Mouse (Mus musculus): ENCODE data around the gene 3425401B19Rik.

3425401B19Rik gene

DNA sequence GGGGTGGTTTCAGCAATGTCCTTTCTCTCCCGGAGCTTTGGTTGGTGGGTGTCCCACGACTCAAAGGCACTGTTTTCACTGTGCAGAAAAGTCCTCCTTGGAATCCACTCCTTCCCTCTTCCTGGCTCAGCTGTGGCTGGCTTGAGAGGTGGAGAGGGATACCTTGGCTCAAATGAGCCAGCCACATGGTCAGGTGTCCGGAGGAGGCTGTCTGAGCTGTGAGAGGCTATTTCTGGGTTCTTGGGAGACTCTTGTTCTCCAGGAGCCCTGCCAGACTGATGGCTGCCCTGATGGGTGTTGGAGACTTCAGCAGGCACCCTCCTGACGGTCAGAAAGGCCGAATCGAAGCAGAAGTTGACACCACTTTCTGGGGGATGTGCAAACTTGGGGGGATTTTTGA is 22.0 kb downstream of the 3425401B19Rik start:
- no peak for DNase-seq (ENCODE audit: low read depth)

DNA sequence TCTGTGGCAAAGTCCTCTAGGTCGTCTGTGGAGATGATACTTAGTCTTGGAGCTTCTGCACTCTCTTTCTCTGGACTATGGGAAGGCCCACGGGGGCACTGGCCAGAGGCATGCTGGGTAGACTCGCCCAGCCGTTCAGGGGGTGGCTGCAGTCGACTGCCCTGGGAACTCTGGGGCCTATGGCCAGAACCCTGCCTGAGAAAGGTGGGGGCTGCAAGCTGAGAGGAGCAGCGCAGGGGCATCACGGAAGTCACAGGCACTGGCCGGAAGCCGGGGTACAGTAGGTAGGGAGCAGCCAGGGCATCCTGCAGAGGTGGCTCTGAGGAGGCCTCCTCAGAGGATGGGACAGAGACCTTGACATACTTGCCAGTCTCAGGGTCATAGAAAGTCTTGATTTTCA is 25.3 kb downstream of the 3425401B19Rik start:
- no peak for DNase-seq (ENCODE audit: low read depth)

DNA sequence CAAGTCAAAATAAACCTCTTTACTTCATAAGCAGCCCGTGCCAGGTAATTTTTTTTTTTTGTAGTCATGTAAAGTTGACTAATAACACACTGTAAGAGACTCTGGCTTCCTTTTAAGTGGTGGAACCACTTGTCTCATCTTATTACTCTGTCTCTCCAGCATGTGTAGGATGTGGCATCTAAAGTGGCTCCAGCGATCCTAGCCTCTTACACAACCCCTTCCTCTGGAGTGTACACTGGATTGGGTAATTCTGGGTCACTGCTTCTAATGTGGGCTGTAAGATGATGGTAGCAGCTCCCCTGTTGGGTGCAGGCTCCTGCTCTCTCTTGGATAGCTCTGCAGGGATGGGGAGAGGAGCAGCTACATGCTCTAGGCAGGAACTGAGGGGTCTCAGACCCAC is 46.6 kb downstream of the 3425401B19Rik start:
- no peak for DNase-seq (ENCODE audit: low read depth)

GRCm38 (mm10) chr14:32634015-32634682 is 50.9 kb downstream of the 3425401B19Rik start:
- no peak for DNase-seq (ENCODE audit: low read depth)

GRCm38 (mm10) chr14:32632908-32633600 is 52.0 kb downstream of the 3425401B19Rik start:
- DNase-seq (ENCODE audit: low read depth) = peak; percentile 9

GRCm38 (mm10) chr14:32628584-32628983 is 56.5 kb downstream of the 3425401B19Rik start:
- DNase-seq (ENCODE audit: low read depth) = no peak

DNA sequence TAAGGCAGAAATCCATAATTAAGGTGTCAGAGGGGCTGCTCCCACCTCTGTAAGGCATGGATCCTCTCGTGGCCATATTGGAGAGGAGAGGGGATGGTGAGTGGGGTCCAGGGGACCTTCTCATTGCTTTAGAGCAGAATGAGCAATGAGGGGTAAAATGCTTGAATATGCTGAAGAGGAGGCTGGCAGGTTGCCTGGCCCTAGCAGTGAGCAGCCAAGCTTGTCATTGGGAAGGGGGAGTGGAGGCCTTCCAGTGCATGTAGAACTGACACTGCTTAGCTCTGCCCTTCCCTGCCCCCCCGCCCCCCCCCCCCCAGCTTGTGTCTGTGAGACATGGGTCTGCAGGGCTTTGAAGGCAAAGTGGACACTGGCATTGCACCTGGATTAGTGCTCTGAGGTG is 57.8 kb downstream of the 3425401B19Rik start:
- DNase-seq (ENCODE audit: low read depth) = no peak

- no peak for DNase-seq (ENCODE audit: low read depth)
Measured at GRCm38 (mm10) chr14:32624811-32625210, 60.3 kb downstream of the 3425401B19Rik start.

- DNase-seq (ENCODE audit: low read depth) = no peak
Measured at GRCm38 (mm10) chr14:32624245-32624644, 60.8 kb downstream of the 3425401B19Rik start.

GRCm38 (mm10) chr14:32617253-32617652 is 67.8 kb downstream of the 3425401B19Rik start:
- DNase-seq (ENCODE audit: low read depth) = no peak

GRCm38 (mm10) chr14:32609392-32609791 is 75.7 kb downstream of the 3425401B19Rik start:
- no peak for DNase-seq (ENCODE audit: low read depth)

Measured in NIH3T3 (cell line).